Mouse (Mus musculus): ENCODE measurements around the gene Arid1b. TPM values are rescaled to one million over a fixed set of nuclear protein-coding genes. Genes with fewer than 3 reads are reported as not detected.

The Arid1b gene
- 18.5 and 35.3 TPM in 2 replicates for polyA plus RNA-seq (2012; rRNA removed; ENCODE audit: low replicate concordance)

DNA sequence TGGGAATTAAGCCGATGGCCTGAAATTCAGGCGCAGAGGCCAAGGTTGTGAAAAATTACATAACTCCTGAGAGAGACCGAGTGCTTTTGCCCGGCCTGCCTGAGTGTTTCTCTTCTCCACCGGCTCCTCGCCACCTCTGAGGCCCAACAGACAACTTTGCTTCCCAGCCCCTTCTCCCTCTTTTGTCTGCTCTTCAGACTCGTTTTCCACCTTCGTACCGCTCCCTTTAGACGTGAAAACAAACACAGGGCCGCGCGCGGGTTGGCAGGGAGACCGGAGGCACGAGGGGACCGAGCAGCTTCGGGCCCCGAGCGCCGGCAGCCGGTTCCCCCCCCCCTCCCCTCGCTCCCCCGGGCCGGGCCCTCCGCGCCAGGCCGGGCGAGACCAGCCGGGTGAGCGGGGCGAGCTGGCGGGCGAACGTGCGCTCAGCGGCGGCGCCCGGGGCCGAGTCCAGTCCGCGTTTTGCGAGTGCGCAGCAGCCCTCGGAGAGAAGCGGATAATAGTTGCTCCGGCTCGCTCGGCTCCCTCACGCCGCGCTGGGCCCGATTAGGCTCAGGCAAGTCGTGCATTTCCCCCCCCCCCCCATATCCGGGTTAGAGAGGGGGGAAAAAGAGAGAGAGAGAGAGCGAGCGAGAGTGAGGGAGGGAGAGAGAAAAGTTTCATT lies at the start of gene Arid1b:
Gene Arid1b (plus strand): TSS at position 493 of the 664 bp plus-strand sequence.

Data from subcutaneous adipose tissue, adult 2 months (tissue).